Mouse (Mus musculus): ENCODE data around the gene Grip1.

DNA sequence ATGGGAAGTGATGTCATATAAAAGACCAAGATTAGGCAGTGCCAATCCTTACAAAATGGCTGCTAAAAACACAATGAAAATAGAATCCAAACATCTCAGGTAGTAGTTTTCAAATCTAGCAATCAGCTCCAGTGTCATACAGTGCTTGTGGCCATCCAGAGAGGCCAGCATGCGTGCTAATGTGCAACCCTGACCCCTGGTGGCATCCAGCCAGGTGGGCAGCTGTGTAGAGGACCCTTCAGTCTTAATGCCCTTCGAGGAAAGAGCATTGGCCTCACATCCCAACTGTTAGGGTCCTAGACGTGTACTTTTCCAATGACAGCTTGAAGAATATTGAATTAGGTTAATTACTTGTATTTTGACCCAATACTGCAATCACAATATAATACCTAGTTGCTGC is 624.2 kb downstream of the Grip1 start:
- TF ChIP-seq CTCF (IDR thresholded peaks at IDR 0.05; ENCODE audit: low read depth) (0 out of 2 replicates have a peak, but pooled peaks have one; percentile 7), EP300 (IDR thresholded peaks at IDR 0.05; ENCODE audit: low read depth) (no peak)

All from liver, postnatal 0 days (tissue).